Mouse (Mus musculus) stomach, embryonic 16.5 days (tissue): ENCODE data around the gene Ppp1r13b. TPM values are rescaled to one million over a fixed set of nuclear protein-coding genes. Genes with fewer than 3 reads are reported as not detected.

Experiments
- ATAC-seq: fragments of 200-750 bp; cut with Nextera tagmentation; 2 replicates; pipeline ENCODE4 v1.8.0; 2017; ENCODE audit warnings: moderate number of reproducible peaks, moderate TSS enrichment; ENCODE audit not compliant: insufficient read depth, low FRiP score
- H3K27ac ChIP-seq: fragments of 300-500 bp; sonication (generic); 2 replicates; pipeline ENCODE4 v1.5.1; 2014; ENCODE audit warnings: low read length
- H3K27me3 ChIP-seq: fragments of 300-500 bp; sonication (generic); 2 replicates; pipeline ENCODE4 v1.6.1; 2014; ENCODE audit warnings: low read length, control low read depth, mixed read lengths; ENCODE audit not compliant: control insufficient read depth, insufficient read depth
- H3K36me3 ChIP-seq: fragments of 300-500 bp; sonication (generic); 2 replicates; pipeline ENCODE4 v1.6.1; 2014; ENCODE audit warnings: low read length; ENCODE audit not compliant: control insufficient read depth, insufficient read depth
- H3K4me1 ChIP-seq: fragments of 300-500 bp; sonication (generic); 2 replicates; pipeline ENCODE4 v1.6.1; 2014; ENCODE audit warnings: low read length, control low read depth, mixed read lengths; ENCODE audit not compliant: control insufficient read depth, insufficient read depth
- H3K4me2 ChIP-seq: fragments of 300-500 bp; sonication (generic); 2 replicates; pipeline ENCODE4 v1.6.1; 2014; ENCODE audit warnings: low read depth, low read length, mixed read lengths
- H3K4me3 ChIP-seq: fragments of 300-500 bp; sonication (generic); replicated peaks from 2 replicates; pipeline ENCODE4 v1.5.1; 2014; ENCODE audit warnings: mild to moderate bottlenecking, low read length
- H3K9ac ChIP-seq: fragments of 300-500 bp; sonication (generic); 2 replicates; pipeline ENCODE4 v1.6.1; 2014; ENCODE audit warnings: low read length
- H3K9me3 ChIP-seq: fragments of 300-500 bp; sonication (generic); replicated peaks from 2 replicates; pipeline ENCODE4 v1.6.1; 2016; ENCODE audit warnings: low read length, control low read depth; ENCODE audit not compliant: control insufficient read depth
- WGBS: fragments of 180-500 bp; shearing (Covaris S2); extraction: QIAGEN DNeasy Blood & Tissue Kit; methylation state at CpG from one replicate; pipeline ENCODE4 v1.1.7; 2014; 5-methylcytosine and 5-hydroxymethylcytosine counted together
- polyA plus RNA-seq: library from polyadenylated mRNA; unstranded; fragments of >200 nt; fragmentation: Nextera tagmentation; extraction: Ambion mirVana; gene quantifications from 2 replicates; pipeline ENCODE4 v1.2.1, GENCODE M21; 2015

The Ppp1r13b gene
- polyA plus RNA-seq, 1 experiment from 2014 or later, result 8.3 TPM

- no peak for ATAC-seq
- no peak overlapping the region for H3K9ac ChIP-seq
- no peaks in the 10 kb centered on the region for H3K27me3 ChIP-seq
- no peaks in the 10 kb centered on the region for H3K4me1 ChIP-seq
- 85% methylated on average over 10 of the region's 10 CpGs for WGBS
- H3K36me3 ChIP-seq, result peaks cover 45% of the 10 kb centered on the region
- H3K4me2 ChIP-seq, result no peak overlapping the region
- no peak overlapping the region for H3K4me3 ChIP-seq
- H3K9me3 ChIP-seq, result no peaks in the 10 kb centered on the region
- no peak overlapping the region for H3K27ac ChIP-seq
Measured at GRCm38 (mm10) chr12:111830375-111830774, 77.5 kb downstream of the Ppp1r13b start.

GRCm38 (mm10) chr12:111829954-111830353, 78.0 kb downstream of the Ppp1r13b start:
- 90% methylated on average over 9 of the region's 9 CpGs for WGBS
- H3K36me3 ChIP-seq, result peaks cover 47% of the 10 kb centered on the region

GRCm38 (mm10) chr12:111829447-111829846, 78.5 kb downstream of the Ppp1r13b start:
- Histone ChIP-seq H3K4me2 (no peak overlapping the region), H3K36me3 (peaks cover 52% of the 10 kb centered on the region), H3K27ac (no peak overlapping the region), H3K9me3 (no peaks in the 10 kb centered on the region), H3K4me1 (no peaks in the 10 kb centered on the region), H3K9ac (no peak overlapping the region), H3K27me3 (no peaks in the 10 kb centered on the region), H3K4me3 (no peak overlapping the region)
- 80% methylated on average over 5 of the region's 5 CpGs for WGBS
- no peak for ATAC-seq

More at GRCm38 (mm10) chr12:111829954-111830353, 78.0 kb downstream of the Ppp1r13b start:
- Histone ChIP-seq H3K9me3 (no peaks in the 10 kb centered on the region), H3K4me3 (no peak overlapping the region), H3K4me1 (no peaks in the 10 kb centered on the region), H3K27me3 (no peaks in the 10 kb centered on the region), H3K27ac (no peak overlapping the region), H3K4me2 (no peak overlapping the region), H3K9ac (no peak overlapping the region)
- no peak for ATAC-seq

- no peak overlapping the region for H3K9ac ChIP-seq
- no peak overlapping the region for H3K4me3 ChIP-seq
- WGBS, result 88% methylated on average over 12 of the region's 12 CpGs
- no peaks in the 10 kb centered on the region for H3K27me3 ChIP-seq
- H3K9me3 ChIP-seq, result no peaks in the 10 kb centered on the region
- no peak overlapping the region for H3K27ac ChIP-seq
- no peak overlapping the region for H3K4me2 ChIP-seq
- H3K4me1 ChIP-seq, result no peaks in the 10 kb centered on the region
- no peak for ATAC-seq
- peaks cover 49% of the 10 kb centered on the region; the same call in 1 of the 2 replicates for H3K36me3 ChIP-seq
Measured at GRCm38 (mm10) chr12:111827556-111827955, 80.4 kb downstream of the Ppp1r13b start.

GRCm38 (mm10) chr12:111821931-111822330, 86.0 kb downstream of the Ppp1r13b start:
- Histone ChIP-seq H3K27me3 (no peaks in the 10 kb centered on the region), H3K9ac (no peak overlapping the region)
- WGBS, result 67% methylated on average over 4 of the region's 4 CpGs

GRCm38 (mm10) chr12:111820708-111821107, 87.2 kb downstream of the Ppp1r13b start:
- 80% methylated on average over 7 of the region's 7 CpGs for WGBS
- no peak overlapping the region for H3K9ac ChIP-seq
- no peak overlapping the region for H3K27ac ChIP-seq

More at GRCm38 (mm10) chr12:111821931-111822330, 86.0 kb downstream of the Ppp1r13b start:
- no peaks in the 10 kb centered on the region for H3K9me3 ChIP-seq
- no peak overlapping the region for H3K4me3 ChIP-seq
- no peak overlapping the region for H3K4me2 ChIP-seq
- H3K36me3 ChIP-seq, result 0 out of 2 replicates have a peak, but pooled peaks cover 18% of the 10 kb centered on the region
- ATAC-seq, result no peak
- no peak overlapping the region for H3K27ac ChIP-seq
- peaks cover 26% of the 10 kb centered on the region for H3K4me1 ChIP-seq

GRCm38 (mm10) chr12:111819936-111820335, 88.0 kb downstream of the Ppp1r13b start:
- Histone ChIP-seq H3K4me1 (peaks cover 46% of the 10 kb centered on the region), H3K4me3 (no peak overlapping the region), H3K27me3 (no peaks in the 10 kb centered on the region), H3K9ac (no peak overlapping the region), H3K9me3 (no peaks in the 10 kb centered on the region), H3K36me3 (0 out of 2 replicates have a peak, but pooled peaks cover 7% of the 10 kb centered on the region), H3K27ac (no peak overlapping the region), H3K4me2 (no peak overlapping the region)
- 62% methylated on average over 8 of the region's 8 CpGs for WGBS
- ATAC-seq, result no peak

More at GRCm38 (mm10) chr12:111820708-111821107, 87.2 kb downstream of the Ppp1r13b start:
- no peak overlapping the region for H3K4me2 ChIP-seq
- H3K27me3 ChIP-seq, result no peaks in the 10 kb centered on the region
- H3K36me3 ChIP-seq, result 0 out of 2 replicates have a peak, but pooled peaks cover 13% of the 10 kb centered on the region
- ATAC-seq, result no peak
- H3K9me3 ChIP-seq, result no peaks in the 10 kb centered on the region
- H3K4me3 ChIP-seq, result no peak overlapping the region
- H3K4me1 ChIP-seq, result peaks cover 39% of the 10 kb centered on the region

GRCm38 (mm10) chr12:111817991-111818390, 89.9 kb downstream of the Ppp1r13b start:
- Histone ChIP-seq H3K27me3 (no peaks in the 10 kb centered on the region), H3K4me3 (no peak overlapping the region), H3K9me3 (no peaks in the 10 kb centered on the region), H3K27ac (no peak overlapping the region), H3K36me3 (no peaks in the 10 kb centered on the region), H3K4me1 (peaks cover 50% of the 10 kb centered on the region), H3K4me2 (no peak overlapping the region), H3K9ac (no peak overlapping the region)
- WGBS, result 69% methylated on average over 8 of the region's 8 CpGs
- no peak for ATAC-seq

GRCm38 (mm10) chr12:111816967-111817366, 90.9 kb downstream of the Ppp1r13b start:
- no peak for ATAC-seq
- Histone ChIP-seq H3K4me3 (no peak overlapping the region; the same call in 1 of the 2 replicates), H3K4me1 (peaks cover 56% of the 10 kb centered on the region), H3K9ac (peak overlapping the region; percentile 32), H3K4me2 (peak overlapping the region; percentile 65), H3K27ac (peak overlapping the region; percentile 69), H3K36me3 (no peaks in the 10 kb centered on the region), H3K9me3 (no peaks in the 10 kb centered on the region), H3K27me3 (no peaks in the 10 kb centered on the region)
- 34% methylated on average over 9 of the region's 9 CpGs for WGBS
